Mouse (Mus musculus): Measurements from ENCODE around the gene BC024978. TPM values are rescaled to one million over a fixed set of nuclear protein-coding genes. Genes with fewer than 3 reads are reported as not detected.

The BC024978 gene
- total and polyA plus RNA-seq, 3 experiments, result 11.3 to 14.2 (median 14.2) TPM

DNA sequence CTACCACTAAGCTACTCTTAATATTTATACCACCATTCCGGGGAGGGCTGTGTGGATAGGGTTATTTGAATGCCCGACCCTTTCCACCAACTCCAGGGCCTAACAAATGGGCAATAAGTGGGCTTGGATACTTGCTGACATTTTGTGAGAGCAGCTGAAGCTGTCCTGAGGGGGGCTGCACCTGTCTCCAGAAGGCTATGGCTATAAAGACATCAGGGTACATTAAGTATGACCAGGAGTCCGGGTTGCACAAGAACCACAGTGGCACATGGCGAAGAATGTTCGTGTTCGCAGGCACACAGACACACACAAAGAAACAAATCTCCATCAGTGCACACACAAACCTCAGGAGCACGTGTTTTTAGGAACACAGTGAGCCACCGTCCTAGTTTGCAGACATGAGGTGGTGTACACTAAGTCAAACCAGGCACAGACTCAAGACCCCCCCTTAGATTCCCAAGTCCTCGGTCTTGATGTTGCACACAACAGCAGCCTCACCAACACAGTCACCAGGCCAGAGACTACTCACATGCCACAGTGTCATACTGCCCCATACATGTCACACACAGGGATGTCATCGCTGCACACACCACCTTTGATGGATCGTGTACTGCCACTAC, 28.0 kb upstream of the BC024978 start:
- Histone ChIP-seq H3K36me3 (ENCODE audit: control insufficient read depth, insufficient read depth, low read length) (peaks cover 4% of the 10 kb centered on the region; the same call in 1 of the 2 replicates), H3K9ac (ENCODE audit: low read depth, low read length) (peak overlapping the region; percentile 65), H3K4me3 (peak overlapping the region; percentile 72), H3K4me1 (ENCODE audit: control insufficient read depth, insufficient read depth, low read length) (peaks cover 23% of the 10 kb centered on the region), H3K79me2 (replicated peaks; ENCODE audit: control insufficient read depth, insufficient read depth, low read length) (peaks cover 8% of the 10 kb centered on the region), H3K27me3 (ENCODE audit: control insufficient read depth, insufficient read depth, low read length) (no peaks in the 10 kb centered on the region), H3K27ac (peak overlapping the region; percentile 95)
- TF ChIP-seq CTCF (IDR thresholded peaks at IDR 0.05) (no peak), POLR2A (IDR thresholded peaks at IDR 0.05; ENCODE audit: insufficient read depth, low read depth, low read length) (no peak), EP300 (IDR thresholded peaks at IDR 0.05; ENCODE audit: insufficient read depth, low read depth, low read length) (no peak)
- 70% methylated on average over 11 of the region's 11 CpGs for WGBS
- intact Hi-C loops (cut with DNase I), result loop anchor here (2.0 to 10.0 kb wide), 2 partner anchors 27 to 307 kb away; partner anchors contain the start of genes BC024978 and Sertad3
- no peak for DNase-seq

DNA sequence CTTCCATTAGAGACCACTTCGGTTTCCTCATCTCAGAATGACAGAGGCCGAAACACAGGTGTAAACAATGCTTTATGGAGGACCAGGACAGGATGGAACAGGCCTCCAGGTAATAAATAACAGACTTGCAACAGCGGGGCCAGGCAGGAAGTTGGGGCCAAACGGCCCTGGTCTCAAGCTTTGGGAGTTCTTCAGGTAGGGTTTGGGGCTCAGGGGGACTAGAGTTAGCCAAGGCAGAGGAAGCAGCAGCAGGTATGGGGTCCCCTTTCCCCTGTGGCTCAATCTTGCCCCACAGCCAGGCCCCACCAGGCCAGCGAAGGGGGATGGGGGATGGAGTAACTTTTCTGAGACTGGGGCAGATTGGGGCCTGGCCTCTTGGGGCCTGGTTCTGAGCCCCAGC, 27.2 kb upstream of the BC024978 start:
- no peak for TF ChIP-seq POLR2A (IDR thresholded peaks at IDR 0.05; ENCODE audit: insufficient read depth, low read depth, low read length)
- no peak for TF ChIP-seq EP300 (IDR thresholded peaks at IDR 0.05; ENCODE audit: insufficient read depth, low read depth, low read length)
- no peak for TF ChIP-seq CTCF (IDR thresholded peaks at IDR 0.05)
- no peak for DNase-seq
- Histone ChIP-seq H3K27ac (no peak overlapping the region), H3K36me3 (ENCODE audit: control insufficient read depth, insufficient read depth, low read length) (peaks cover 2% of the 10 kb centered on the region; the same call in 1 of the 2 replicates), H3K9ac (ENCODE audit: low read depth, low read length) (no peak overlapping the region), H3K79me2 (replicated peaks; ENCODE audit: control insufficient read depth, insufficient read depth, low read length) (peaks cover 8% of the 10 kb centered on the region), H3K27me3 (ENCODE audit: control insufficient read depth, insufficient read depth, low read length) (no peaks in the 10 kb centered on the region), H3K4me1 (ENCODE audit: control insufficient read depth, insufficient read depth, low read length) (peaks cover 15% of the 10 kb centered on the region), H3K4me3 (no peak overlapping the region)
- intact Hi-C loops (cut with DNase I), result loop anchor here (10.0 kb wide), 1 partner anchor 306 kb away; the partner anchor contains the start of gene Sertad3
- WGBS, result 94% methylated on average over 5 of the region's 5 CpGs

DNA sequence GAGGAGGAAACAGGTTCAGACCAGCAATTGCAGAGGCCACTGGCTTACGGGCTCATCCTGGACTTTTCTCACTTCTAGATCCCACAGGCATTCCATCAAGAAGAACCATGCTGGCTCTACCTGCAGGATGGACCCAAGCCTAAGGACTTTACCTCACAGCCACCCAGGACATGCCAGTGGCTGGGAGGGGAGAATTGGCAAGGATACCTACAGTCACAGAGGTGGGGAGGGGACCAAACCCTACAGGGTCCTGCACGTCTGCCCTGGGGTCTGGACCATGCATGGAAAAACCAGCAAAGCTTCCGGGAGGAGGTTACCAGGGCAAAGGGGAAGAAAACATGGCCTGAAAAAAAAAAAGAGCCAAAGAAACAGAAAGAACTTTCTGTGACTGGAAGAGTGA, 24.6 kb upstream of the BC024978 start:
- no peaks in the 10 kb centered on the region for H3K27me3 ChIP-seq (ENCODE audit: control insufficient read depth, insufficient read depth, low read length)
- peaks cover 6% of the 10 kb centered on the region for H3K4me1 ChIP-seq (ENCODE audit: control insufficient read depth, insufficient read depth, low read length)
- TF ChIP-seq POLR2A (IDR thresholded peaks at IDR 0.05; ENCODE audit: insufficient read depth, low read depth, low read length) (no peak), EP300 (IDR thresholded peaks at IDR 0.05; ENCODE audit: insufficient read depth, low read depth, low read length) (no peak), CTCF (IDR thresholded peaks at IDR 0.05) (no peak)
- H3K4me3 ChIP-seq, result no peak overlapping the region
- H3K79me2 ChIP-seq (replicated peaks; ENCODE audit: control insufficient read depth, insufficient read depth, low read length), result no peaks in the 10 kb centered on the region
- H3K9ac ChIP-seq (ENCODE audit: low read depth, low read length), result no peak overlapping the region
- 82% methylated on average over 3 of the region's 3 CpGs for WGBS
- intact Hi-C loops (cut with DNase I), result no loop called here
- H3K27ac ChIP-seq, result no peak overlapping the region
- no peak for DNase-seq
- no peaks in the 10 kb centered on the region for H3K36me3 ChIP-seq (ENCODE audit: control insufficient read depth, insufficient read depth, low read length)

DNA sequence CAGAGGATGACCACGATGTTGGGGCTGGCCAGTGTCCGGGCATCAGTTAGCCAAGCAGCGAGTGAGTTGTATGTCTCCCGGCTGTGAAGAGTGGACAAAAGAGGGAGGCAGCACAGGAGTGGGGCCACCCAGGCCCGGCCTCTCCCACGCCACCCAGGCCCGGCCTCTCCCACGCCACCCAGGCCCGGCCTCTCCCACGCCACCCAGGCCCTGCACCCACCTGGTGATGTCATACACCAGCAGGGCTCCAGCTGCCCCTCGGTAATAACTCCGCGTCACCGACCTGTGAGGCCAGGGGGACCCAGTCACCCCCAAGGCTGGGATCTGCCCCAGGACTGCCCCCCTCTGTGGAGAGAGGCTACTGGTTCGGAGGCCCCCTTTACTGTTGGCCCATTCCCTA, 21.1 kb upstream of the BC024978 start:
- 95% methylated on average over 15 of the region's 15 CpGs for WGBS
- Histone ChIP-seq H3K4me1 (ENCODE audit: control insufficient read depth, insufficient read depth, low read length) (no peaks in the 10 kb centered on the region), H3K79me2 (replicated peaks; ENCODE audit: control insufficient read depth, insufficient read depth, low read length) (no peaks in the 10 kb centered on the region), H3K9ac (ENCODE audit: low read depth, low read length) (no peak overlapping the region), H3K27me3 (ENCODE audit: control insufficient read depth, insufficient read depth, low read length) (no peaks in the 10 kb centered on the region), H3K4me3 (no peak overlapping the region), H3K36me3 (ENCODE audit: control insufficient read depth, insufficient read depth, low read length) (no peaks in the 10 kb centered on the region), H3K27ac (no peak overlapping the region)
- TF ChIP-seq CTCF (IDR thresholded peaks at IDR 0.05) (no peak), POLR2A (IDR thresholded peaks at IDR 0.05; ENCODE audit: insufficient read depth, low read depth, low read length) (no peak), EP300 (IDR thresholded peaks at IDR 0.05; ENCODE audit: insufficient read depth, low read depth, low read length) (no peak)
- DNase-seq, result no peak
- intact Hi-C loops (cut with DNase I), result no loop called here

DNA sequence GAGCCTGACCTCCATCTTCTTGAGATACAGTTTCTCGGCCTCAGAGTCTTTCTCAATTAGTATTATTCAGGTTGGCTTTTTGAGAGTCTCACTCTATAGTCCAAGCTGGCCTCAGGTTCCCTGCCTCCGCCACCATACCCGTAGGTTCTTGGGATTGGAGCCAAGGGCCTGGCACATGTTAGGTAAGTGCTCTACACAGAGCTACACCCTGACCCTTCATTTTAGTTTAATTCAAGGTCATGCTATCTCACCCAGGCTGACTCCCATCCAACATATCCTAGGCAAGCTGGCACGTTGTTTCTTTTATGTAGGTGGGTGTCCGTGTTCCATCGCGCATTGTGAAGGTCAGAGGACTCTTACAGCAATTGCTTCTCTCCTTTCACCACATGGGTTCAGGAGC, 20.7 kb upstream of the BC024978 start:
- H3K36me3 ChIP-seq (ENCODE audit: control insufficient read depth, insufficient read depth, low read length), result no peaks in the 10 kb centered on the region

DNA sequence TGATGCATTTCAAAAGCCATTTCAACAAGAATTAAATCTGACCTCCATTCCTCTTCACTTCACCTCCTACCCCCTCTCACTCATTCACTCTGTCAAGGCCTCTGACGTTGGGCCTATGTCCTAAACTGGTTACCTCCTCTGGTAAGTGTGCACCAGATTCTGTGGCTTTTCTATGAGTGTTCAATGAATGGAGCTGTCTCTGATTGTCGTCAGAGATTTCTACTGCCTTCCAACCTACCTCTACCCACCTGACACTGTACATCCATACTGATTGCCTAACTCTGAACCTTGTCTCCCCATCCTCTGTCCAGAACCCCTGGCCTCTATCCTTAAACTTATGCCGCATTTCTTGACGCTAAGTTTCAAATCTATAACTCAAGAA, 17.6 kb upstream of the BC024978 start:
- H3K4me1 ChIP-seq (ENCODE audit: control insufficient read depth, insufficient read depth, low read length), result peaks cover 4% of the 10 kb centered on the region; the same call in 1 of the 2 replicates
- H3K36me3 ChIP-seq (ENCODE audit: control insufficient read depth, insufficient read depth, low read length), result no peaks in the 10 kb centered on the region
- H3K79me2 ChIP-seq (replicated peaks; ENCODE audit: control insufficient read depth, insufficient read depth, low read length), result no peaks in the 10 kb centered on the region
- peak overlapping the region; percentile 98 for H3K27ac ChIP-seq
- peak overlapping the region; percentile 94 for H3K4me3 ChIP-seq
- no peak for DNase-seq
- intact Hi-C loops (cut with DNase I), result loop anchor here (2.0 kb wide), 1 partner anchor 17 kb away; no protein-coding TSS in a partner anchor
- H3K9ac ChIP-seq (ENCODE audit: low read depth, low read length), result peak overlapping the region; percentile 58
- TF ChIP-seq CTCF (IDR thresholded peaks at IDR 0.05) (no peak), POLR2A (IDR thresholded peaks at IDR 0.05; ENCODE audit: insufficient read depth, low read depth, low read length) (no peak), EP300 (IDR thresholded peaks at IDR 0.05; ENCODE audit: insufficient read depth, low read depth, low read length) (no peak)
- WGBS, result 18% methylated on average over 4 of the region's 4 CpGs
- no peaks in the 10 kb centered on the region for H3K27me3 ChIP-seq (ENCODE audit: control insufficient read depth, insufficient read depth, low read length)

More for the DNA sequence above, 20.7 kb upstream of the BC024978 start:
- H3K79me2 ChIP-seq (replicated peaks; ENCODE audit: control insufficient read depth, insufficient read depth, low read length), result no peaks in the 10 kb centered on the region
- no peaks in the 10 kb centered on the region for H3K4me1 ChIP-seq (ENCODE audit: control insufficient read depth, insufficient read depth, low read length)
- H3K4me3 ChIP-seq, result no peak overlapping the region
- no peak for DNase-seq
- H3K27me3 ChIP-seq (ENCODE audit: control insufficient read depth, insufficient read depth, low read length), result no peaks in the 10 kb centered on the region
- TF ChIP-seq EP300 (IDR thresholded peaks at IDR 0.05; ENCODE audit: insufficient read depth, low read depth, low read length) (no peak), POLR2A (IDR thresholded peaks at IDR 0.05; ENCODE audit: insufficient read depth, low read depth, low read length) (no peak), CTCF (IDR thresholded peaks at IDR 0.05) (no peak)
- H3K27ac ChIP-seq, result no peak overlapping the region
- WGBS, result 82% methylated on average over 7 of the region's 7 CpGs
- intact Hi-C loops (cut with DNase I), result no loop called here
- no peak overlapping the region for H3K9ac ChIP-seq (ENCODE audit: low read depth, low read length)
